Mouse (Mus musculus): ENCODE data around the gene Gnb3. TPM values are rescaled to one million over a fixed set of nuclear protein-coding genes. Genes with fewer than 3 reads are reported as not detected.
"Not testable (repeated sequence)": the region's sequence is repeated elsewhere in the genome, so short reads cannot be mapped to it uniquely, and the experiment has no call there.

Gene Gnb3
- polyA plus RNA-seq, 1 experiment from 2014 or later: 1.1 TPM

DNA sequence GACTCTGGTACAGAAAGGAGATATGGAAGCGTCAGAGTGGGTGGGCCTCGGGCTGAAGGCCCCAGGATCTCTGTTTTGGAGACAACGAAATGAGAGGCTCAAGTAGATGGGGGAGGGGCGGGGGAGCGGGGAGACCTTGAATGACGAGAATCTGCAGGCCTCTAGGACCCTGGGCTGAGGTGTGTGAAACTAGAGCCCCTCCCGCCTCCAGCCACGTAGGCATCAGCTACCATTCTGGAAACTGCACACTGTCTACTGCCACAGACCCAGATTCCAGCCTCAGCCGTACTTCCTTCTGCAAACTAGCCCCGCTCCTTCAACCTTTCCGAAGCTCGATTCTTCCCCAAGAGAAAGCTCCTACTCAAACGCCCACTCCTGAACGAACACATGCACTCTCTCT is 16.2 kb upstream of the Gnb3 start:
- Histone ChIP-seq H3K4me2 (peak overlapping the region; percentile 92), H3K27me3 (replicated peaks) (peaks cover 13% of the 10 kb centered on the region), H3K9me3 (no peaks in the 10 kb centered on the region), H3K36me3 (peaks cover 6% of the 10 kb centered on the region; the same call in 1 of the 2 replicates), H3K27ac (peak overlapping the region; percentile 95; the same call in 1 of the 2 replicates), H3K4me3 (replicated peaks) (peak overlapping the region; percentile 82), H3K4me1 (peaks cover 22% of the 10 kb centered on the region), H3K9ac (no peak overlapping the region)
- peak; percentile 38; the same call in 1 of the 2 replicates for ATAC-seq (ENCODE audit: insufficient read depth, low FRiP score, low read depth)
- WGBS: 10% methylated on average over 14 of the region's 14 CpGs

DNA sequence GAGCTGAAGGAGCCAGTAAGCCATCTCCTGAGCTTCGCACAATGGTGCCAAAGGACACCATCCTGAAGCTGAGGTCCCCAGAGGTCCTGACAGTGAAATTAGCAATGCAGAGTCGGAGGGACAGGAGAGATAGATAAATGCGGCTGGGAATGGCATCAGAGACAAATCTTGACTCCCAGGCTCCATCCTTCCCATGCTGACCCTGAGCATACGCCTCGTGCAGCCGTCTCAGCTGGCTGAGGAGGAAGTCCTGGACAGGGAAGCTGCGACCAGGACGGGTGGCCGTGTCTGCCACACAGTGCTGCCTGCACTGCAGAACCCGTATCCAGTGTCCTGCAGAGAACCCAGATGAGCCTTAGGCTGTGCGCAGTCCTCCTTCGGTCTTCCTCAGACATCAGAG is 14.6 kb upstream of the Gnb3 start:
- Histone ChIP-seq H3K4me1 (peaks cover 22% of the 10 kb centered on the region), H3K27me3 (replicated peaks) (peaks cover 12% of the 10 kb centered on the region), H3K27ac (no peak overlapping the region), H3K9me3 (no peaks in the 10 kb centered on the region), H3K36me3 (peaks cover 6% of the 10 kb centered on the region; the same call in 1 of the 2 replicates), H3K4me2 (no peak overlapping the region), H3K4me3 (replicated peaks) (no peak overlapping the region), H3K9ac (no peak overlapping the region)
- 71% methylated on average over 12 of the region's 12 CpGs for WGBS
- ATAC-seq (ENCODE audit: insufficient read depth, low FRiP score, low read depth): no peak

DNA sequence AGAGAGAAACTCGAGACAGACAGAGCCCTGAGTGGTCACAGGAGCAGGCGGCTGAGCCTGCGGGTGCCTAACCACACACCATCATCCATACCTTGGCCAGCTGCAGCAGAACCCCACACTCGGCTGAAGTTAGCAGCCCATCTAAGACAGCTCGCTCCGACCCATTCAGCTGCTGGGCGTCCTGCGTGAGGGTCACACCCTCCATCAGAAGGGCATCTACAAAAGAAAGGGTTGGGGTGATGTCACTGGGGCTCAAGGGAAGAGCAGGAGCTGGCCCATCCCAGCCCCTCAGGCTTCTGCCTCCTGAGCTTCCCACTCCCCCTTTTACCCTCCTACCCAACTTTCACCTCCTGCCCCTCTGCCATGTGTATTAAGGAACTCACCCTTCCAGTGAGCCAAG is 10.5 kb upstream of the Gnb3 start:
- peaks cover 6% of the 10 kb centered on the region; the same call in 1 of the 2 replicates for H3K36me3 ChIP-seq
- H3K9ac ChIP-seq: no peak overlapping the region
- no peak overlapping the region for H3K4me2 ChIP-seq
- no peak for ATAC-seq (ENCODE audit: insufficient read depth, low FRiP score, low read depth)
- peaks cover 8% of the 10 kb centered on the region; the same call in 1 of the 2 replicates for H3K4me1 ChIP-seq
- 60% methylated on average over 8 of the region's 8 CpGs for WGBS
- H3K27me3 ChIP-seq (replicated peaks): no peaks in the 10 kb centered on the region
- no peaks in the 10 kb centered on the region for H3K9me3 ChIP-seq
- no peak overlapping the region for H3K4me3 ChIP-seq (replicated peaks)
- H3K27ac ChIP-seq: no peak overlapping the region

- WGBS: 8% methylated on average over 9 of the region's 9 CpGs
- Histone ChIP-seq H3K27ac (no peak overlapping the region), H3K27me3 (replicated peaks) (no peaks in the 10 kb centered on the region), H3K36me3 (peaks cover 5% of the 10 kb centered on the region; the same call in 1 of the 2 replicates), H3K4me2 (no peak overlapping the region), H3K4me1 (0 out of 2 replicates have a peak, but pooled peaks cover 2% of the 10 kb centered on the region), H3K4me3 (replicated peaks) (no peak overlapping the region), H3K9me3 (no peaks in the 10 kb centered on the region), H3K9ac (no peak overlapping the region)
- ATAC-seq (ENCODE audit: insufficient read depth, low FRiP score, low read depth): peak; percentile 48; the same call in 1 of the 2 replicates
Observed at GRCm38 (mm10) chr6:124847305-124847704, 7.2 kb upstream of the Gnb3 start.

GRCm38 (mm10) chr6:124839805-124840204 is 270 bp downstream of the Gnb3 start:
- ATAC-seq (ENCODE audit: insufficient read depth, low FRiP score, low read depth): peak; percentile 11; the same call in 1 of the 2 replicates
- Histone ChIP-seq H3K9me3 (no peaks in the 10 kb centered on the region), H3K4me1 (peaks cover 18% of the 10 kb centered on the region), H3K27ac (no peak overlapping the region), H3K9ac (no peak overlapping the region), H3K27me3 (replicated peaks) (no peaks in the 10 kb centered on the region), H3K36me3 (peaks cover 7% of the 10 kb centered on the region; the same call in 1 of the 2 replicates), H3K4me3 (replicated peaks) (no peak overlapping the region), H3K4me2 (0 out of 2 replicates have a peak overlapping the region, but pooled peaks have one; percentile 3)
- 16% methylated on average over 8 of the region's 8 CpGs for WGBS

GRCm38 (mm10) chr6:124836411-124836810 is 3.7 kb downstream of the Gnb3 start:
- Histone ChIP-seq H3K9ac (no peak overlapping the region), H3K4me3 (replicated peaks) (no peak overlapping the region), H3K4me1 (peaks cover 18% of the 10 kb centered on the region), H3K4me2 (no peak overlapping the region), H3K27ac (no peak overlapping the region), H3K36me3 (peaks cover 18% of the 10 kb centered on the region; the same call in 1 of the 2 replicates), H3K9me3 (no peaks in the 10 kb centered on the region), H3K27me3 (replicated peaks) (no peaks in the 10 kb centered on the region)
- WGBS: 74% methylated on average over 7 of the region's 7 CpGs
- no peak for ATAC-seq (ENCODE audit: insufficient read depth, low FRiP score, low read depth)

GRCm38 (mm10) chr6:124835531-124835930 is 4.5 kb downstream of the Gnb3 start:
- Histone ChIP-seq H3K4me1 (peaks cover 21% of the 10 kb centered on the region), H3K27me3 (replicated peaks) (no peaks in the 10 kb centered on the region), H3K9me3 (no peaks in the 10 kb centered on the region), H3K9ac (no peak overlapping the region), H3K4me3 (replicated peaks) (no peak overlapping the region), H3K27ac (no peak overlapping the region), H3K36me3 (0 out of 2 replicates have a peak, but pooled peaks cover 15% of the 10 kb centered on the region), H3K4me2 (no peak overlapping the region)
- WGBS: 71% methylated on average over 10 of the region's 10 CpGs
- no peak for ATAC-seq (ENCODE audit: insufficient read depth, low FRiP score, low read depth)

DNA sequence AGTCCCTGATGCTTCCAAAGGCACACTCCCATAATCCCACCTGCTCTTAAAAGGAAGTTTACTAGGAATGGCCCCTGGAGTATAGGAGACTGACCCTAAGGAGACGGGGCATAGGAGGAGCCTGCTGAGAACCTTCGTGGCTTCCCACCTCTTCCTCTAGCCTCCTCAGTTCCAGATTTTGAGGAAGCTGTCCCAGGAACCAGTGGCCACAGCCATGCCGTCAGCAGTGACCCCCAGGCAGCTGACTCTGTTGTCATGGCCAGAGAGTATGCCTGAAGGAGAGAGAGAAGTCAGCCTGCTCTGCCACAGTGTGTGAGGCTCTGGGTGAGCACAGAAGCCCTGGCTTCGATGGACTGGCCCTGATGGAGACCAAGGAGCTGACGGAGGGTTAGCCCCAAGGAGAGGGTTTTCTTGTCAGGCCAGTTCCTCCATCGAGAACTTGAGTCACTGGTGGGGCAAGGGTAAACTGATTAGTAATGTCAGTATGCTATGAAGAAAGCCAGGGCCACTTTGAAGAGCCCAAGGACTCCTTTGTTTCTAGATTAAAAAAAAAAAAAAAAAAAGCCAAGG is 5.5 kb downstream of the Gnb3 start:
- Histone ChIP-seq H3K4me2 (no peak overlapping the region), H3K9ac (no peak overlapping the region), H3K4me1 (peaks cover 17% of the 10 kb centered on the region), H3K36me3 (0 out of 2 replicates have a peak, but pooled peaks cover 15% of the 10 kb centered on the region), H3K4me3 (replicated peaks) (no peak overlapping the region), H3K9me3 (no peaks in the 10 kb centered on the region), H3K27me3 (replicated peaks) (no peaks in the 10 kb centered on the region), H3K27ac (peak overlapping the region; percentile 51; the same call in 1 of the 2 replicates)
- ATAC-seq (ENCODE audit: insufficient read depth, low FRiP score, low read depth): no peak
- 76% methylated on average over 6 of the region's 6 CpGs for WGBS

GRCm38 (mm10) chr6:124831649-124832048 is 8.4 kb downstream of the Gnb3 start:
- Histone ChIP-seq H3K4me1 (peaks cover 15% of the 10 kb centered on the region; the same call in 1 of the 2 replicates), H3K9ac (no peak overlapping the region), H3K9me3 (no peaks in the 10 kb centered on the region), H3K27me3 (replicated peaks) (no peaks in the 10 kb centered on the region), H3K27ac (no peak overlapping the region), H3K4me3 (replicated peaks) (no peak overlapping the region), H3K4me2 (no peak overlapping the region), H3K36me3 (0 out of 2 replicates have a peak, but pooled peaks cover 15% of the 10 kb centered on the region)
- 93% methylated on average over 8 of the region's 8 CpGs for WGBS
- ATAC-seq (ENCODE audit: insufficient read depth, low FRiP score, low read depth): no peak

DNA sequence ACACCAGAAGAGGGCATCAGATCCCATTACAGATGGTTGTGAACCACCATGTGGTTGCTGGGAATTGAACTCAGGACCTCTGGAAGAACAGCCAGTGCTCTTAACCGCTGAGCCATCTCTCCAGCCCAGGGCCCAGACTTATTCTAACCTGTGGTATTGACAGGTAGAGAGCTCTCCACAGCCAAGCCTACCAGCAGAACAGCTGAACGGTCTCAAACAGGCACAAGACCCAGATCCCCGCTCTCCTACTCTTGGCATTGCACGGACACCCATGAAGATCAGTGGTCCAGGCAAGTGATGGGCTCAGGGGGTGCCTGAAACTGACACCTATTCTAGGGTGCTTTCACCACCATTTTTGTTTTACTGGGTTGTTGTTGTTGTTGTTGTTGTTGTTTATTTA is 8.9 kb downstream of the Gnb3 start:
- not testable (repeated sequence) for H3K9me3 ChIP-seq; ATAC-seq (ENCODE audit: insufficient read depth, low FRiP score, low read depth); H3K27ac ChIP-seq; H3K27me3 ChIP-seq (replicated peaks); H3K9ac ChIP-seq
- peaks cover 15% of the 10 kb centered on the region; the same call in 1 of the 2 replicates for H3K4me1 ChIP-seq
- H3K4me2 ChIP-seq: peak overlapping the region; percentile 78
- H3K36me3 ChIP-seq: 0 out of 2 replicates have a peak, but pooled peaks cover 15% of the 10 kb centered on the region
- peak overlapping the region; percentile 79 for H3K4me3 ChIP-seq (replicated peaks)
- 92% methylated on average over 4 of the region's 4 CpGs for WGBS

DNA sequence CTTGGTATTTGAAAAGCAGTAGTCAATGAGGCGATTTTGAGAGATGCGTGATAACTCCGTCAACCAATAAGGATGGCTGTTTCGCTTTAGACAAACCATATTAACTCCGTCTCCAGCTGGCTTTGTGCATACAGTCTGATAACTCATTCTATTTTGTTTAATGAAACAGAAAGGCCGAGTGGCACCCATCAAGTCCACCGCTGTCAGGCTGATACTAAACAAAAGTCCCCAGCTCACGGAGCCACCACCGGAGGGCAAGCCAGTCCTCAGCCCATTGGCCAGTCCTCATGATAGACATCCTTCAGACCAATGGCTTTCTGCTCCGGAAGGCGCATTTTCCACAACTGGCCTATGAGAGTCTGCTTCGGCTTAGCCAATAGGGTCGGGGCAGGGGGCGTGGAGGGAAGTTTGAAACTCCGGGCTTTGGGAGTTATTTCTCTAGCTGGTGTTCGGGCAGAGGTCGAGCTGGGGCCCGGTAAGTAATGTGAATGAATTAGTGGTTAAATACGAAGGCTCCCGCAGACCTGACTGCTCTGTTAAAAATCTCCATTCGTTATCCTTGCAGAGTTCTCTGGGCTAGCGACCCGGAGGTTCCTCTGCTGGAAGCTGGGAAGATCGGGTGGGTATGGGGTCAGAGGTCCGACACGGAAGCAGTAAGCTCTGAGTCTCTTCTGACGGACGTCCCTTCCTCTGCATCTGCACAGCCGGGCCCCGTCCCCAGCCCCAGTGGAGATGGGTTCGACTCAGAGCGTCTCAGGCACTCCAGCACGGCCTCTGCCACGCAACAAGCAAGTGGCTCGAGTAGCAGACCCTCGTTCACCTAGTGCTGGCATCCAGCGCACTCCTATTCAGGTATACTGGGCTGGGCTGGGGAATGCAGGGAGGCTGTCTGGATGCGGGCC is 10.0 kb downstream of the Gnb3 start:
- Histone ChIP-seq H3K4me2 (peak overlapping the region; percentile 78), H3K27me3 (replicated peaks) (no peaks in the 10 kb centered on the region), H3K4me3 (replicated peaks) (peak overlapping the region; percentile 79), H3K27ac (peak overlapping the region; percentile 94), H3K4me1 (peaks cover 15% of the 10 kb centered on the region; the same call in 1 of the 2 replicates), H3K9ac (peak overlapping the region; percentile 52), H3K36me3 (peaks cover 24% of the 10 kb centered on the region), H3K9me3 (no peaks in the 10 kb centered on the region)
- peak; percentile 85 for ATAC-seq (ENCODE audit: insufficient read depth, low FRiP score, low read depth)
- under 1% methylated on average over 38 of the region's 38 CpGs for WGBS

Data from stomach, embryonic 15.5 days (tissue).